Mouse (Mus musculus) kidney, embryonic 16.5 days (tissue): ENCODE data around the gene Tmem229b. TPM values are rescaled to one million over a fixed set of nuclear protein-coding genes. Genes with fewer than 3 reads are reported as not detected.
"Not testable (repeated sequence)": the region's sequence is repeated elsewhere in the genome, so short reads cannot be mapped to it uniquely, and the experiment has no call there.

Source experiments
- ATAC-seq: fragments of 200-750 bp; cut with Nextera tagmentation; 2 replicates; pipeline ENCODE4 v1.8.0; 2017; ENCODE audit warnings: moderate TSS enrichment; ENCODE audit not compliant: low FRiP score, low TSS enrichment
- H3K27ac ChIP-seq: fragments of 300-500 bp; sonication (generic); 2 replicates; pipeline ENCODE4 v1.5.1; 2014; ENCODE audit warnings: low read length
- H3K27me3 ChIP-seq: fragments of 300-500 bp; sonication (generic); 2 replicates; pipeline ENCODE4 v1.6.1; 2014; ENCODE audit warnings: low read length, control low read depth, mixed read lengths; ENCODE audit not compliant: insufficient read depth
- H3K36me3 ChIP-seq: fragments of 300-500 bp; sonication (generic); 2 replicates; pipeline ENCODE4 v1.6.1; 2014; ENCODE audit warnings: low read length, control low read depth, mixed read lengths; ENCODE audit not compliant: insufficient read depth
- H3K4me1 ChIP-seq: fragments of 300-500 bp; sonication (generic); 2 replicates; pipeline ENCODE4 v1.6.1; 2014; ENCODE audit warnings: low read length, control low read depth, mixed read lengths; ENCODE audit not compliant: insufficient read depth
- H3K4me2 ChIP-seq: fragments of 300-500 bp; sonication (generic); replicated peaks from 2 replicates; pipeline ENCODE4 v1.6.1; 2014; ENCODE audit warnings: low read depth, low read length
- H3K4me3 ChIP-seq: fragments of 300-500 bp; sonication (generic); 2 replicates; pipeline ENCODE4 v1.5.1; 2014; ENCODE audit warnings: mild to moderate bottlenecking, low read length
- H3K9ac ChIP-seq: fragments of 300-500 bp; sonication (generic); replicated peaks from 2 replicates; pipeline ENCODE4 v1.6.1; 2014; ENCODE audit warnings: low read length
- H3K9me3 ChIP-seq: fragments of 300-500 bp; sonication (generic); 2 replicates; pipeline ENCODE4 v1.6.1; 2016; ENCODE audit warnings: low read length, control low read depth
- WGBS: fragments of 180-500 bp; shearing (Covaris S2); extraction: QIAGEN DNeasy Blood & Tissue Kit; methylation state at CpG from one replicate; pipeline ENCODE4 v1.1.7; 2014; 5-methylcytosine and 5-hydroxymethylcytosine counted together
- polyA plus RNA-seq: library from polyadenylated mRNA; unstranded; fragments of >200 nt; fragmentation: Nextera tagmentation; extraction: Ambion mirVana; gene quantifications from 2 replicates; pipeline ENCODE4 v1.2.1, GENCODE M21; 2015

The Tmem229b gene
- polyA plus RNA-seq, 1 experiment from 2014 or later: 4.7 TPM

DNA sequence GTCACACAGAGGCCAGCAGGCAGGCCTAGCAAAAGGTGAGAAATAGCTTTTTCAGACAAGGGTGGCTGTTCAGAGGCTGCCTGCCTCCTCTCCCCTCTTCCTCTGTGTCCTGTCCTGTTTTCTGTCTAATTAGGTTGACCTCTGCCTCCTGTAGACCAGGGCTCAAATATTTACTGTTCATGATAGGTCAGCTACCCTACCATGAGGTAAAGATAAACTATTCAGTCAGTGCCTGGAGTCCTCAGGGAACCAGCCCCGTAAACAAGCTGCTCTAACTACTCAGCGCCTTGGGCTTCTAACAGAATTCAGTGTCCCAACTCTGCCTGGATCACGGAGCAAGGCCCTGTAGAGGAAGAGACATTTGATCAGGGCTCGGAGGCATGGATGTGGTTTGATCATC is 70.9 kb downstream of the Tmem229b start:
- H3K27ac ChIP-seq: no peak overlapping the region
- H3K36me3 ChIP-seq: no peaks in the 10 kb centered on the region
- no peak overlapping the region for H3K4me3 ChIP-seq
- no peaks in the 10 kb centered on the region; the same call in 1 of the 2 replicates for H3K4me1 ChIP-seq
- H3K4me2 ChIP-seq: no peak overlapping the region
- H3K27me3 ChIP-seq: no peaks in the 10 kb centered on the region
- WGBS: 30% methylated on average over 4 of the region's 4 CpGs
- no peak overlapping the region for H3K9ac ChIP-seq
- ATAC-seq: no peak
- no peaks in the 10 kb centered on the region for H3K9me3 ChIP-seq

DNA sequence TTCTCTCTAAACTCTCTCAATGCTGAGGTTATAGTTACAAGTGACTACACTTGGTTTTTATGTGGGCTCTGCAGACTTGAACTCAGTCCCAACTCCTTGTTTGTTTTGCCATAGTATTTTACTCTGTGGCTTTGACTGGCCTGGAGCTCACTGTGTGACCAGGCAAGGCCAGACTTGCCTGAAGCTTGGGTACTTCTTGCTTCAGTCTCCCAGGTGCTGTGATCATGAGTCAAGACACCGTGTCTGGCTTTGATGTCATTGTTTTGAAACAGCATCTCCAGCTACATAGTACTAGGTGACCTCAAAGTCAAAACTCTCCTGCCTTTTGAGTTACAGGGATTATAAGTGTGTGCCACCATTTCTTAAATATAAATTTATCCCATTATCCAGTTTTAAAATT is 77.5 kb downstream of the Tmem229b start:
- Histone ChIP-seq H3K27ac (no peak overlapping the region), H3K9me3 (no peaks in the 10 kb centered on the region), H3K27me3 (no peaks in the 10 kb centered on the region), H3K4me1 (no peaks in the 10 kb centered on the region), H3K9ac (no peak overlapping the region), H3K4me3 (no peak overlapping the region), H3K36me3 (no peaks in the 10 kb centered on the region), H3K4me2 (no peak overlapping the region)
- WGBS: 68% methylated on average over 1 of the region's 1 CpGs
- ATAC-seq: no peak

DNA sequence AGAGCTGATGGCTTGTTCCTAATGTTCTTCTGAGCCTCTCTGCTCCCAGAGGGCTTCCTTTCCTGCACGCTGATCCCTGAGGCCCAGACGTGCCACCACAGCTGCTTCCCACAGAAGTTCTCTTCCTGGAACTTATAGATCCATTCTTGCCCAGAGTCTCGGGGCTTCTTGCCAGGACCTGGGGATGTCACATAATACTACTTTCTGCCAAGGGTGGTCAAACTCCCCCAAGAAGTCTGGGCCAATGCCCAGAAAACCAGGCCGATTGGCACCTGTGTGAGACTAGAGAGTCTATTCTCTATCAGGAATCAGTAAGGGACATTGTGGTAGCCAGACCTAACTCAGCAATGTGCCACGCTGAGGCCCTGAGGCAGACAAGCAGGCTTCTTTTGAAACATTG is 80.1 kb downstream of the Tmem229b start:
- Histone ChIP-seq H3K27ac (no peak overlapping the region), H3K36me3 (no peaks in the 10 kb centered on the region), H3K4me3 (no peak overlapping the region), H3K4me1 (no peaks in the 10 kb centered on the region), H3K27me3 (no peaks in the 10 kb centered on the region), H3K9me3 (no peaks in the 10 kb centered on the region), H3K9ac (no peak overlapping the region), H3K4me2 (no peak overlapping the region)
- no peak for ATAC-seq
- 74% methylated on average over 5 of the region's 5 CpGs for WGBS

DNA sequence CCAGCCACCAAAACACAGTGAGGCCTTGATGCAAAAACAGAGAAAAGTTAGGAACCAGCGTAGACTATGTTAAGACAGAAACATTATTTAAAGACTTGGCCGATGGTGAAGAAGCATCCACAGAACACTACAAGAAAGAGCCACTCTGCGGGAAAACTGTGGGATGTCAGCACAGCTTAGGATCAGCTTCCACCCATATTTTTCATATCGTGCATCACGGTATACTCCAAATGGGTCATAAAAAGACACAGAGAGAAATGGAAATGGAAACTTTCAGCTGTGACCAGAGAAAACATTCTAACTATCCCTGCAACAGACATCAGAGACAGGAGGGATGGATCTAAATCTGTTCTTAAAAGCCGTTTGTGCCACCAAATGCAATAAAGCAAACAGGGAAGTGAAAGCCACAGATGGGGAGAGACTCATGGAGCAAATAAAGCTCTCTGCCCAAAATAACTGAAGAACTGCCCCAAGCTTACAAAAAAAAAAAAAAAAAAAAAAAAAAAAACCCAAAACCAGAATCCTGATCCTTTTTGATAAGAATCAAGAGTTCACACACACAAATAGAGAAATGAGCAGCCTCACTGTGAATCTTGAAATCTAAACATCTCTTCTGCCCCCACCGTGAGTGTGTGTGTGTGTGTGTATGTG is 83.8 kb downstream of the Tmem229b start:
- no peak overlapping the region for H3K4me2 ChIP-seq
- 82% methylated on average over 7 of the region's 7 CpGs for WGBS
- no peaks in the 10 kb centered on the region for H3K36me3 ChIP-seq
- H3K27me3 ChIP-seq: no peaks in the 10 kb centered on the region
- peaks cover 3% of the 10 kb centered on the region; the same call in 1 of the 2 replicates for H3K4me1 ChIP-seq
- no peak overlapping the region for H3K27ac ChIP-seq
- ATAC-seq: no peak
- H3K4me3 ChIP-seq: no peak overlapping the region
- H3K9me3 ChIP-seq: no peaks in the 10 kb centered on the region
- no peak overlapping the region for H3K9ac ChIP-seq

DNA sequence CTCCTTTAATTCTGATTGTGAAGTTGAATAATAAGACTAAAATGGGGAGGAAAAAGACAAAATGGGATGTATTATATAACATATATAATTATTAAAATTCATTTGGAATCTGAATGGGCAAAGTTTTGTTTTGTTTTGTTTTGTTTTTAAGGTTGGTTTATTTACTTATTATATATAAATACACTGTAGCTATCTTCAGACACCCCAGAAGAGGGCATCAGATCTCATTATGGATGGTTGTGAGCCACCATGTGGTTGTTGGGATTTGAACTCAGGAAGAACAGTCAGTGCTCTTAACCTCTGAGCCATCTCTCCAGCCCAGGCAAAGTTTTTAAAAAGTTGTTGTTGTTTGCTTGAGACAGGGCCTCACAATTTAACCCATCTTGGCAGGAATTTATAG is 84.5 kb downstream of the Tmem229b start:
- H3K4me3 ChIP-seq, H3K4me2 ChIP-seq, H3K36me3 ChIP-seq, H3K9ac ChIP-seq, H3K27me3 ChIP-seq, H3K9me3 ChIP-seq, ATAC-seq, H3K4me1 ChIP-seq, H3K27ac ChIP-seq: not testable (repeated sequence)

DNA sequence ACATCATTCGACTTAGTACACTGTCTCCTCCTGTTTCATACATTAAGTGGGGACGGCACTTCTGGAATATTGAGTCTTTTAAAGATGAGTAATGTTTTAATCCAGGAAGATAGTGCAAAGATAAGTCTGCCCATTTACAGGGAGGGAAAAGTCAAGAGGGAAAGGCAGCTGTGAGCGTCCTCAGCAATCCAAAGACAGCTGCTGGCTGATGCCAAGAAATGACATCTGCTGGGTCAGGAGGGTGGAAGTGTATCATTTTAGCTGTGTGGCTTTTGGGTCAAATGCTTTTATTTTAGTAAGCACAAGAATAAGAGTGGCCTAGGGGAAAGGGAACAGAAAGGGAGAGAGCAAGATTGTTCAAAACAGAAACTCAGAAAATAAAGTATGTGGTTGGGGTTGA is 85.4 kb downstream of the Tmem229b start:
- no peak overlapping the region for H3K4me3 ChIP-seq
- 66% methylated on average over 3 of the region's 3 CpGs for WGBS
- H3K36me3 ChIP-seq: no peaks in the 10 kb centered on the region
- peaks cover 3% of the 10 kb centered on the region; the same call in 1 of the 2 replicates for H3K4me1 ChIP-seq
- no peak overlapping the region for H3K9ac ChIP-seq
- H3K27ac ChIP-seq: no peak overlapping the region
- no peaks in the 10 kb centered on the region for H3K27me3 ChIP-seq
- ATAC-seq: no peak
- no peaks in the 10 kb centered on the region for H3K9me3 ChIP-seq
- no peak overlapping the region for H3K4me2 ChIP-seq

DNA sequence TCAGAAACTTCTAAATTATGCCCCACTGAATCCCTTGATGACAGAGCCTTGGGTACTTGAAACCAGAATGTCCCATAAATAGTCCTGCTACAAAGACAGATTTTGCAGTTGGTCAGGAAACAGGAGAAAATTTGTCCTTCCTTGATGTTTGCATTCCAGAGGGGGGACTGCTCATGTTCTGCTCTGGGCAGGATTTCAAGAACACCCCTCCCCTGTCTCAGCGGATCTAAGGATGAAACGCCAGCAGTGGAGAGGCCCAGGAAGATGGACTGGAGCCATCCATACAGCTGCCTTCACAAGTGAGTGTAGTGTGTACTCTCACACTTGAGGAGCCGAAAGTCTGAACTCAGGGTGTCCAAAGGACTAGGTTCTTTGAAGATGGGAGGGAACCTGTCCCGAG is 86.0 kb downstream of the Tmem229b start:
- no peak overlapping the region for H3K9ac ChIP-seq
- H3K27me3 ChIP-seq: no peaks in the 10 kb centered on the region
- ATAC-seq: no peak
- H3K27ac ChIP-seq: no peak overlapping the region
- 44% methylated on average over 4 of the region's 4 CpGs for WGBS
- no peak overlapping the region for H3K4me2 ChIP-seq
- peaks cover 3% of the 10 kb centered on the region; the same call in 1 of the 2 replicates for H3K4me1 ChIP-seq
- no peaks in the 10 kb centered on the region for H3K36me3 ChIP-seq
- H3K4me3 ChIP-seq: no peak overlapping the region
- no peaks in the 10 kb centered on the region for H3K9me3 ChIP-seq

DNA sequence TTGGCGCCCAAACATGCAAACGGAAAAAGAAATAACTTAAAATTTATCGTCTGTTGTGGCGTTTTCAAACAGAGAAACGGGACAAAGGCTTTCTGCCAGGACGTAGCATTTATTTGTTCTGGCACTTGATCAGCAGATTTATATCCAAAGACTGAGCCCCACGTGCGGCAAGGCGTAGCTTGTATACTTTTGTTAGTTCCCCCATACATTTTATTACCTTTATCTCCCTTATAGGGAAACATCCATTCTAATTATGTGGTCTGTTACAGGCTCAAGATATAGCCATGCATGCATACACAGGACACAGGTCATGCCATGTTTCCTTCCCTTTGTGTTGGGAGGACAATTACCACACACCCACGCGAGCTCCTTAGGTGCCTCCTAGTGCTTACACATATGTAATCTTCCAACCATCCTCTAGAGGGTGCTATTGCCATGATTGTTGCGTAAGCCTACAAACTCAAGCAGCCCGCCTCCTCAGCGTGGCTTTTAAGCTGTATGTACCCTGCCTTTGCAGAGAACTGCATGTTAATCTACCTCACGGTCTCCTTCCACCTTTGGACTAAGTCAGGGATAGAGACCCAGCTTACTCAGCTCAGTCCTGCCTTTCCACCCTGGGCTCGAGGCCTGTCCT is 88.2 kb downstream of the Tmem229b start:
- Histone ChIP-seq H3K4me3 (peak overlapping the region; percentile 10), H3K36me3 (no peaks in the 10 kb centered on the region), H3K4me1 (peaks cover 3% of the 10 kb centered on the region; the same call in 1 of the 2 replicates), H3K4me2 (peak overlapping the region; percentile 38), H3K9me3 (no peaks in the 10 kb centered on the region), H3K27me3 (peaks cover 2% of the 10 kb centered on the region; the same call in 1 of the 2 replicates), H3K27ac (no peak overlapping the region), H3K9ac (no peak overlapping the region)
- WGBS: 18% methylated on average over 16 of the region's 16 CpGs
- ATAC-seq: peak; percentile 75

DNA sequence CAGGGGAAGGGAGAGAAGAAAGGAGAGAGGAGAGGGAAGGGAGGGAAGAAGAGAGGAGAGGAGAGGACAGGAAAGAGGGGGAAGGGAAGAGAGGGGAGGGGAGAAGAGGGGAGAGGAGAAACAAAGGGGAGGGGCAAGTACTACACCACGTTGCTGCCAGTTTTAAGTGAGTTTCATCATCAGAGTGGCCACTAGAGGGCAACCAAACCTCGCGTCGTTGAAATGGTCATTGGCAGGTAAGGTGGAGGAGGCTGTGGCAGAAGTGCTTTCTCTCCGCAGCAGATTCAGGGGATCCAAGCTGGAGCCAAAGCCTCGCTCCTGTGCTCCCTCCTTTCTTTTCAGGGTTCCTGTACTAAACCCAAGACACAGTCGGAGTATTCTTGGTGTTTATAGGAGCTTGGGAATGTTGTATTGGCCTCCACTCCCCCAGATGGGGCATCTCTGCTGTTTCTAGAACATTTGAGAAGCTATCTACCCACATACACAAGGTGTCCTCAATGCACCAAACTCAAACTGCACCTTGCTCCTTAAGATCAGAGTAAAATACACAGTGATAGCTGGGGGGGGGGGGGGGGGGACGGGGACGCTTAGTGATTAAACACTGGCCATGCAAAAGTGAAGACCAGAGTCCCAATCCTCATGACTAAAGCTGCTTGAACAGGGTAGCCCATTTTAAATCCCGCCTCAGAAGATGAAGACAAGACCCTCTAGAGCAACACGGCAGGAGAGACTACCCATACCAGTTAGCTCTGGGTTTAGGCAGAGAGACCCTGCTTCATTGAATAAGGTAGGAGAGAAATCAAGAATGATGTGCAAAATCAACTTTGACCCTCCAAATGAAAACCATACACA is 89.0 kb downstream of the Tmem229b start:
- Histone ChIP-seq H3K27me3 (peaks cover 9% of the 10 kb centered on the region; the same call in 1 of the 2 replicates), H3K36me3 (no peaks in the 10 kb centered on the region), H3K27ac (no peak overlapping the region), H3K4me3 (peak overlapping the region; percentile 10; the same call in 1 of the 2 replicates), H3K4me1 (peaks cover 3% of the 10 kb centered on the region; the same call in 1 of the 2 replicates), H3K4me2 (peak overlapping the region; percentile 38), H3K9ac (no peak overlapping the region), H3K9me3 (no peaks in the 10 kb centered on the region)
- ATAC-seq: peak; percentile 77
- whole genome bisulfite sequencing: 17% methylated on average over 11 of the region's 11 CpGs
